16 mouse cellular contexts compared by ENCODE assay signal in genomic region chr9:116118332-116118872, GRCm38 (mm10).
"Had no signal": no experiment of that assay in that cellular context is flagged by ENCODE, and none has a peak within 500 bp of the region (broad histone marks: within the 10 kb centered on the region; RNA-seq: fewer than 3 reads in every experiment).

No protein-coding gene starts in this region.

- H3K4me3 ChIP-seq: limb, embryonic 13.5 days; liver, embryonic 15.5 days; megakaryocyte, embryonic 14.5 days; midbrain, embryonic 15.5 days; neural tube, embryonic 13.5 days had no signal

- H3K36me3 ChIP-seq: liver, embryonic 15.5 days; midbrain, embryonic 15.5 days; neural tube, embryonic 13.5 days had no signal

- ATAC-seq: inflammation-experienced regulatory T-cells, adult 6 months; intestine, postnatal 0 days; midbrain, embryonic 15.5 days had no signal

- H3K27me3 ChIP-seq: limb, embryonic 13.5 days; liver, embryonic 15.5 days; megakaryocyte, embryonic 14.5 days; midbrain, embryonic 15.5 days; neural tube, embryonic 13.5 days had no signal

- H3K27ac ChIP-seq: liver, embryonic 15.5 days; macrophage; midbrain, embryonic 15.5 days; neural tube, embryonic 13.5 days had no signal

- H3K4me2 ChIP-seq: limb, embryonic 13.5 days; liver, embryonic 11.5 days; liver, embryonic 15.5 days; midbrain, embryonic 11.5 days; midbrain, embryonic 15.5 days; neural tube, embryonic 13.5 days had no signal

- DNase-seq: kidney, adult 8-10 months; kidney, postnatal 4 days; lung, adult 2 months; right cerebral cortex, adult 18-20 months; right cerebral cortex, postnatal 25 days; thymus, postnatal 36 days had no signal

- H3K4me1 ChIP-seq: midbrain, embryonic 15.5 days; neural tube, embryonic 13.5 days had no signal

- H3K9ac ChIP-seq: liver, embryonic 15.5 days; midbrain, embryonic 15.5 days; neural tube, embryonic 13.5 days had no signal

- H3K9me3 ChIP-seq: limb, embryonic 13.5 days; liver, embryonic 15.5 days; megakaryocyte, embryonic 14.5 days; midbrain, embryonic 15.5 days; neural tube, embryonic 13.5 days had no signal
